Mouse (Mus musculus): ENCODE data around the gene Cd55b. TPM values are rescaled to one million over a fixed set of nuclear protein-coding genes. Genes with fewer than 3 reads are reported as not detected.
"Not testable (repeated sequence)": the region's sequence is repeated elsewhere in the genome, so short reads cannot be mapped to it uniquely, and the experiment has no call there.

The Cd55b gene
- polyA plus RNA-seq, 2 experiments, result not detected

DNA sequence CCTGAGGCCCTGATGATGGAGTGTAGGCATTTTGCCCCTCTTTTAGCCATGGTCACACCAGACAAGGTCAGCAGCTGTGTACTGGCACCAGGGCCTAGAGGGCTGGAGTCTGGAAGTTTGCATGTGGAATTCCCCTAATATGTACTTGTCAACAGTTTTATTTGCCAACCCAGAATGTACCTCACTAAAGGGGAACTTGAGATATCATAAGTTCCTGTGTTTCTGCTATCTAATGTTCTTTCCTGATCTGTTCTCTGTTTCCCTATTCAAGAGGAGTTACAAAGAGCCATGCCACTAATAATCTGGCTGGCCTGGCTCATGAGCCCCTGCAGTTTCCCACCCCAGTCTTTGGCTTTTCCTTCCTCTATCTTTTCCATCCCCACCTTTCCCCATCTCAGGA, 35.5 kb downstream of the Cd55b start:
- H3K4me2 ChIP-seq (replicated peaks; ENCODE audit: low read depth, low read length, severe bottlenecking); H3K9me3 ChIP-seq (ENCODE audit: control insufficient read depth, low read length); H3K4me1 ChIP-seq (ENCODE audit: control insufficient read depth, insufficient read depth, low read length); H3K36me3 ChIP-seq (ENCODE audit: control insufficient read depth, insufficient read depth, low read length); DNase-seq (ENCODE audit: low spot score); H3K27ac ChIP-seq (replicated peaks; ENCODE audit: low read depth, low read length); H3K27me3 ChIP-seq (ENCODE audit: control insufficient read depth, insufficient read depth, low read length); ATAC-seq (ENCODE audit: low FRiP score, low read depth); H3K9ac ChIP-seq (ENCODE audit: low read depth, low read length, severe bottlenecking); H3K4me3 ChIP-seq (replicated peaks; ENCODE audit: low read length): not testable (repeated sequence)

DNA sequence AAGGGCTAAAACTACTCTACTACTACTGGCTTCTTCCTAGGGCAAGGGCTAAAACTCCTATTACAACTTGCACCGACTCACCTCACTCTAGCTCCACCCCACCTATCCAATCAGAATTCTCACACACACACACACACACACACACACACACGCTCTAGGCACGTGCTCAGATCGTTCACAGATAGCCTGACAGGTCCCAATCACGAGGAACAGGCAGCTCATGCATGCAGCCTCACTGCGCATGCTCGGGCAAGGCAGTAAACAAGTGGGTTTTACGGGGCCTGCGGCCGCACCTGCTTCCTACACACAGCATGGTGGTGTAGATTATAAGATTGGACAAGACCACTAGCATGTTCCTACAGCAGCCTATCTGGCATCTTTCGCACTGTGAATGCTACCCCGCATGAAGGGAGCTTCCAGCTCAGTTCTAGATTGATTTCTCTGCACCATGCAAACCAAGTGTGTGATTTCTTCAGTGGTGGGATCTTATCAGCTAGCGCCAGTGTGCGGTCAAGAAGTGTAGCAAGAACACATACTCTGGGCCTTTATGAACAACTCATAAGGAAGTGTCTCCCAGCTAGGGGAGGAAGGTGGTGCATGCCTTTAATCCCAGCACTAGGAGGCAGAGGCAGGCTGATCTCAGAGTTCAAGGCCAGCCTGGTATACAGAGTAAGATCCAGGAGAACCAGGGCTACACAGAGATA, 44.9 kb downstream of the Cd55b start:
- H3K4me3 ChIP-seq (replicated peaks; ENCODE audit: low read length), result no peak overlapping the region
- no peak overlapping the region for H3K4me2 ChIP-seq (replicated peaks; ENCODE audit: low read depth, low read length, severe bottlenecking)
- no peak for TF ChIP-seq POLR2A (IDR thresholded peaks at IDR 0.05; ENCODE audit: borderline replicate concordance, extremely low read depth, insufficient read depth, insufficient read length)
- ATAC-seq (ENCODE audit: low FRiP score, low read depth) (no peak), DNase-seq (ENCODE audit: low spot score) (no peak)
- H3K27me3 ChIP-seq (ENCODE audit: control insufficient read depth, insufficient read depth, low read length), result no peaks in the 10 kb centered on the region
- no peaks in the 10 kb centered on the region for H3K9me3 ChIP-seq (ENCODE audit: control insufficient read depth, low read length)
- WGBS, result 77% methylated on average over 14 of the region's 14 CpGs
- no peak overlapping the region for H3K9ac ChIP-seq (ENCODE audit: low read depth, low read length, severe bottlenecking)
- no peaks in the 10 kb centered on the region for H3K4me1 ChIP-seq (ENCODE audit: control insufficient read depth, insufficient read depth, low read length)
- no peak overlapping the region for H3K27ac ChIP-seq (replicated peaks; ENCODE audit: low read depth, low read length)
- no peaks in the 10 kb centered on the region for H3K36me3 ChIP-seq (ENCODE audit: control insufficient read depth, insufficient read depth, low read length)

DNA sequence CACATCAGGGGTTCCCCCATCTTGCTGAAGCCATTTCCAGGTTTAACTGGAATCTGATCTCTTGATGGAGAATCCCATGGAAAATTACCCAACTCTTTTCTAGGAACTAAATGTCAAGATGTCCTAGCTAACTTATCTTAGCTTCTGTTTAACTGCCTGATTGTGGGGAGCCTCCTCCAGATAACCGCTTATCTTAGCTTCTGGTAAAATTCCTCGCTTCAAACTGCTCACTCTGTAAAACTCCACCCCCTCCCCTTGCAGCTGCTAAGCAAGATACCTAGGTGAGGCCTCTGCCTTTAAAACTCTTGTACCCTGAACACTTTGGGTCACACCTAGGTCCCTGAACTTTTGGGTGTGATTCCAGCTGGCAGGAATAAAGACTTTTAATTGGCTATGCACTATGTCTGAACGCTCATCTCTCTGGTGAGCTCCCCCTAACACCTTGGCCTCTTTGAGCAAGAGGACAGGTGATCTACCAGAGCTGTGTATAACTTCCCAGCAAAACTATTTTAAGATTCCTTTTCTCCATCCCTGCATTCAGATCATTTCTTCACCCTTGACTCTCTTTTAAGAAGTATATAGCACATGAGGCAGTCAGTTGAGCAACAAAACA, 48.5 kb downstream of the Cd55b start:
- no peak for TF ChIP-seq POLR2A (IDR thresholded peaks at IDR 0.05; ENCODE audit: borderline replicate concordance, extremely low read depth, insufficient read depth, insufficient read length)
- no peaks in the 10 kb centered on the region for H3K4me1 ChIP-seq (ENCODE audit: control insufficient read depth, insufficient read depth, low read length)

DNA sequence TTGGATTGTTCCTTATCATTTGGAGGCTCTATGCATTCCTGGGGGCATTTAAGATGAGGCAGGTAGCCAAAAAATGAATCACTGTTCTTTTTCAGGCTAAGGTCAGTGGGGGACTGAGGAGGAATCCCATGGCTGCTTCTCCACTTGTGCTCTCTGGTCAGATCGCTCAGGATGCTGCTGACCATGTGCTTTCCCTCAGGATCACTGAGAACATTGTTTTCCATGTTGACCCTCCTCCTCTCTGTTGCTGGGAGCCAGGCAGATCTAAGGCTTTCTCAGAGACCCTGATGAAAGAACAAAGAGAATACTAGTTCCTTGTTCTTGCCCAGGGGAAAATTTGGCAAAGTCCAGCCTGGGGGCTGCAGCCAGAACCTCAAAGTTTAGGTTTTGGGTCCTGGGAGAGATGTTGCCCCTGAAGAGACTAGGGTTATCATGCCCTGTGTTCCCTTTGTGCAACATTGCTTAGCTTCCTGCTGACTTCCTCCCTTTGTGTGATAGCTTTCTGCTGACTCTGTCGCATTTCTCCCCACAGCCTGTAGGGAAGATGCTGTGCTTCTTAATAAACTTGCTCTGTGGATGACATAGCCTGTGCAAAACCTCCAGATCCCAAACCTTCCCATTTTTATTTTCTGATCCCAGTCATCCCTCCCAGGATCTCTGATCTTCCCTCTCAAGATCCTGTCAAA, 49.3 kb downstream of the Cd55b start:
- no peaks in the 10 kb centered on the region for H3K4me1 ChIP-seq (ENCODE audit: control insufficient read depth, insufficient read depth, low read length)
- no peak overlapping the region for H3K4me3 ChIP-seq (replicated peaks; ENCODE audit: low read length)
- 48% methylated on average over 2 of the region's 2 CpGs for WGBS
- no peak overlapping the region for H3K27ac ChIP-seq (replicated peaks; ENCODE audit: low read depth, low read length)
- no peak overlapping the region for H3K9ac ChIP-seq (ENCODE audit: low read depth, low read length, severe bottlenecking)
- DNase-seq (ENCODE audit: low spot score) (no peak), ATAC-seq (ENCODE audit: low FRiP score, low read depth) (no peak)
- no peaks in the 10 kb centered on the region for H3K36me3 ChIP-seq (ENCODE audit: control insufficient read depth, insufficient read depth, low read length)
- H3K9me3 ChIP-seq (ENCODE audit: control insufficient read depth, low read length), result no peaks in the 10 kb centered on the region
- H3K4me2 ChIP-seq (replicated peaks; ENCODE audit: low read depth, low read length, severe bottlenecking), result no peak overlapping the region
- no peak for TF ChIP-seq POLR2A (IDR thresholded peaks at IDR 0.05; ENCODE audit: borderline replicate concordance, extremely low read depth, insufficient read depth, insufficient read length)
- no peaks in the 10 kb centered on the region for H3K27me3 ChIP-seq (ENCODE audit: control insufficient read depth, insufficient read depth, low read length)

More for the DNA sequence above, 48.5 kb downstream of the Cd55b start:
- ATAC-seq (ENCODE audit: low FRiP score, low read depth), result no peak
- H3K4me2 ChIP-seq (replicated peaks; ENCODE audit: low read depth, low read length, severe bottlenecking), result no peak overlapping the region
- H3K9me3 ChIP-seq (ENCODE audit: control insufficient read depth, low read length), result no peaks in the 10 kb centered on the region
- DNase-seq (ENCODE audit: low spot score), result no peak
- no peak overlapping the region for H3K9ac ChIP-seq (ENCODE audit: low read depth, low read length, severe bottlenecking)
- no peak overlapping the region for H3K27ac ChIP-seq (replicated peaks; ENCODE audit: low read depth, low read length)
- no peak overlapping the region for H3K4me3 ChIP-seq (replicated peaks; ENCODE audit: low read length)
- no peaks in the 10 kb centered on the region for H3K36me3 ChIP-seq (ENCODE audit: control insufficient read depth, insufficient read depth, low read length)
- no peaks in the 10 kb centered on the region for H3K27me3 ChIP-seq (ENCODE audit: control insufficient read depth, insufficient read depth, low read length)
- 63% methylated on average over 3 of the region's 3 CpGs for WGBS

DNA sequence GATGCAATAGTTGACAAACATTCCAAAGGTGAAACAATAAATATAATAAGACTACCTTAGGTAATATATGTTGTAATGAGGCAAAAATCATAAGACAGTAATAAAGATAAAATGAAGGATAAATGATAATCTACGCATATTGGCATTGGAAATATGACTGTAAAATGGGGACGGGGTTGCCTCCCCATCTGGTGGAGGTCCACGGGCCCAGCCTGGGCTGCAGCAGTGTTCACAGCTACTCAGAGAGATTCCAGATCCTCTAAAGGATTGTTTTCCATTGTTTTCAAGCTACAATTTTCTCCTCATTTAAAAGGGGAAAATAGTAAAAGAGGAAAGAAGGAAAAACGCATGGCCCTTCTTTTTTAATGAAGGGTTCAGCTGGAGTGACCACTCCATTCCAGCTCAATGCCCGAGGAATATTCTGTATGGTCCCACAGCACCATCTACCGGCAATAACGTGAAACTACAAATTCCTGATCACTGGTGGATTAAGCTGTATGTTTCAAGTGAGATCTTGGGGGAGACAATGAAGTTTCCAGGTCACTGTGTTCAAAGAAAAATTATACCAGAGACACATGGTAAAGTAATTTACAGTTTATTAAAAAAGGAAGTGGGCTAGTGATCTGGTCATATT, 50.8 kb downstream of the Cd55b start:
- DNase-seq (ENCODE audit: low spot score) (peak; percentile 60), ATAC-seq (ENCODE audit: low FRiP score, low read depth) (no peak)
- TF ChIP-seq POLR2A (IDR thresholded peaks at IDR 0.05; ENCODE audit: borderline replicate concordance, extremely low read depth, insufficient read depth, insufficient read length), result no peak
- H3K27ac ChIP-seq (replicated peaks; ENCODE audit: low read depth, low read length), result no peak overlapping the region
- 34% methylated on average over 7 of the region's 7 CpGs for WGBS
- H3K4me3 ChIP-seq (replicated peaks; ENCODE audit: low read length), result no peak overlapping the region
- H3K9ac ChIP-seq (ENCODE audit: low read depth, low read length, severe bottlenecking), result no peak overlapping the region
- H3K36me3 ChIP-seq (ENCODE audit: control insufficient read depth, insufficient read depth, low read length), result no peaks in the 10 kb centered on the region
- no peaks in the 10 kb centered on the region for H3K27me3 ChIP-seq (ENCODE audit: control insufficient read depth, insufficient read depth, low read length)
- H3K4me1 ChIP-seq (ENCODE audit: control insufficient read depth, insufficient read depth, low read length), result no peaks in the 10 kb centered on the region
- H3K4me2 ChIP-seq (replicated peaks; ENCODE audit: low read depth, low read length, severe bottlenecking), result no peak overlapping the region
- no peaks in the 10 kb centered on the region for H3K9me3 ChIP-seq (ENCODE audit: control insufficient read depth, low read length)
